Mouse (Mus musculus): ENCODE measurements around the gene Sh3gl3. TPM values are rescaled to one million over a fixed set of nuclear protein-coding genes. Genes with fewer than 3 reads are reported as not detected.

Sh3gl3 gene
- polyA plus RNA-seq, 1 experiment from 2014 or later: 25.7 TPM

- H3K27me3 ChIP-seq: no peaks in the 10 kb centered on the region
- WGBS: 81% methylated on average over 7 of the region's 7 CpGs
- H3K4me2 ChIP-seq: no peak overlapping the region
- H3K9me3 ChIP-seq: no peaks in the 10 kb centered on the region
- no peak overlapping the region for H3K9ac ChIP-seq (replicated peaks)
- no peak for ATAC-seq (ENCODE audit: insufficient number of reproducible peaks, insufficient read depth, low FRiP score, low TSS enrichment, low read depth)
- H3K4me1 ChIP-seq (replicated peaks): peaks cover 33% of the 10 kb centered on the region
- no peak overlapping the region for H3K27ac ChIP-seq
- H3K36me3 ChIP-seq: no peaks in the 10 kb centered on the region
- H3K4me3 ChIP-seq (replicated peaks): no peak overlapping the region
Measured at GRCm38 (mm10) chr7:82293441-82293840, 119.8 kb downstream of the Sh3gl3 start.

GRCm38 (mm10) chr7:82294083-82294482, 120.4 kb downstream of the Sh3gl3 start:
- WGBS: 61% methylated on average over 10 of the region's 10 CpGs
- Histone ChIP-seq H3K36me3 (no peaks in the 10 kb centered on the region), H3K27me3 (no peaks in the 10 kb centered on the region), H3K4me3 (replicated peaks) (no peak overlapping the region), H3K9ac (replicated peaks) (no peak overlapping the region), H3K27ac (no peak overlapping the region), H3K9me3 (no peaks in the 10 kb centered on the region), H3K4me2 (0 out of 2 replicates have a peak overlapping the region, but pooled peaks have one; percentile 8), H3K4me1 (replicated peaks) (peaks cover 33% of the 10 kb centered on the region)
- no peak for ATAC-seq (ENCODE audit: insufficient number of reproducible peaks, insufficient read depth, low FRiP score, low TSS enrichment, low read depth)

- 62% methylated on average over 2 of the region's 2 CpGs for WGBS
- H3K9me3 ChIP-seq: no peaks in the 10 kb centered on the region
- peaks cover 33% of the 10 kb centered on the region for H3K4me1 ChIP-seq (replicated peaks)
- H3K9ac ChIP-seq (replicated peaks): no peak overlapping the region
- no peak for ATAC-seq (ENCODE audit: insufficient number of reproducible peaks, insufficient read depth, low FRiP score, low TSS enrichment, low read depth)
- H3K36me3 ChIP-seq: no peaks in the 10 kb centered on the region
- H3K4me2 ChIP-seq: no peak overlapping the region
- no peak overlapping the region for H3K4me3 ChIP-seq (replicated peaks)
- H3K27ac ChIP-seq: 0 out of 2 replicates have a peak overlapping the region, but pooled peaks have one; percentile 45
- no peaks in the 10 kb centered on the region for H3K27me3 ChIP-seq
Measured at GRCm38 (mm10) chr7:82294611-82295010, 121.0 kb downstream of the Sh3gl3 start.

GRCm38 (mm10) chr7:82308398-82308797, 134.8 kb downstream of the Sh3gl3 start:
- Histone ChIP-seq H3K27me3 (no peaks in the 10 kb centered on the region; the same call in 1 of the 2 replicates), H3K36me3 (no peaks in the 10 kb centered on the region), H3K9me3 (no peaks in the 10 kb centered on the region), H3K4me2 (no peak overlapping the region), H3K27ac (no peak overlapping the region), H3K4me3 (replicated peaks) (no peak overlapping the region), H3K9ac (replicated peaks) (no peak overlapping the region), H3K4me1 (replicated peaks) (no peaks in the 10 kb centered on the region)
- 72% methylated on average over 4 of the region's 4 CpGs for WGBS
- no peak for ATAC-seq (ENCODE audit: insufficient number of reproducible peaks, insufficient read depth, low FRiP score, low TSS enrichment, low read depth)

- H3K9me3 ChIP-seq: no peaks in the 10 kb centered on the region
- no peak overlapping the region for H3K9ac ChIP-seq (replicated peaks)
- peaks cover 13% of the 10 kb centered on the region for H3K4me1 ChIP-seq (replicated peaks)
- WGBS: 70% methylated on average over 12 of the region's 12 CpGs
- no peak overlapping the region for H3K27ac ChIP-seq
- no peak overlapping the region for H3K4me2 ChIP-seq
- no peaks in the 10 kb centered on the region for H3K27me3 ChIP-seq
- no peaks in the 10 kb centered on the region for H3K36me3 ChIP-seq
- H3K4me3 ChIP-seq (replicated peaks): no peak overlapping the region
- ATAC-seq (ENCODE audit: insufficient number of reproducible peaks, insufficient read depth, low FRiP score, low TSS enrichment, low read depth): no peak
Measured at GRCm38 (mm10) chr7:82318515-82318914, 144.9 kb downstream of the Sh3gl3 start.

GRCm38 (mm10) chr7:82326616-82327015, 153.0 kb downstream of the Sh3gl3 start:
- no peak overlapping the region for H3K27ac ChIP-seq
- H3K9ac ChIP-seq (replicated peaks): no peak overlapping the region
- no peak overlapping the region for H3K4me2 ChIP-seq
- no peaks in the 10 kb centered on the region; the same call in none of the 2 replicates for H3K27me3 ChIP-seq
- no peaks in the 10 kb centered on the region for H3K36me3 ChIP-seq
- no peaks in the 10 kb centered on the region for H3K9me3 ChIP-seq
- H3K4me3 ChIP-seq (replicated peaks): no peak overlapping the region
- no peak for ATAC-seq (ENCODE audit: insufficient number of reproducible peaks, insufficient read depth, low FRiP score, low TSS enrichment, low read depth)
- 64% methylated on average over 1 of the region's 1 CpGs for WGBS
- H3K4me1 ChIP-seq (replicated peaks): no peaks in the 10 kb centered on the region

GRCm38 (mm10) chr7:82327201-82327600, 153.6 kb downstream of the Sh3gl3 start:
- no peak overlapping the region for H3K27ac ChIP-seq
- ATAC-seq (ENCODE audit: insufficient number of reproducible peaks, insufficient read depth, low FRiP score, low TSS enrichment, low read depth): no peak
- H3K9ac ChIP-seq (replicated peaks): no peak overlapping the region
- WGBS: 33% methylated on average over 4 of the region's 4 CpGs
- no peaks in the 10 kb centered on the region for H3K9me3 ChIP-seq
- no peak overlapping the region for H3K4me2 ChIP-seq
- no peaks in the 10 kb centered on the region for H3K36me3 ChIP-seq
- H3K4me3 ChIP-seq (replicated peaks): no peak overlapping the region
- no peaks in the 10 kb centered on the region for H3K4me1 ChIP-seq (replicated peaks)
- no peaks in the 10 kb centered on the region; the same call in none of the 2 replicates for H3K27me3 ChIP-seq

GRCm38 (mm10) chr7:82327881-82328280, 154.2 kb downstream of the Sh3gl3 start:
- ATAC-seq (ENCODE audit: insufficient number of reproducible peaks, insufficient read depth, low FRiP score, low TSS enrichment, low read depth): no peak
- WGBS: 68% methylated on average over 5 of the region's 5 CpGs
- Histone ChIP-seq H3K4me1 (replicated peaks) (0 out of 2 replicates have a peak, but pooled peaks cover 4% of the 10 kb centered on the region), H3K36me3 (no peaks in the 10 kb centered on the region), H3K9ac (replicated peaks) (no peak overlapping the region), H3K27ac (no peak overlapping the region), H3K4me3 (replicated peaks) (no peak overlapping the region), H3K4me2 (no peak overlapping the region), H3K9me3 (no peaks in the 10 kb centered on the region), H3K27me3 (no peaks in the 10 kb centered on the region; the same call in none of the 2 replicates)

- H3K27me3 ChIP-seq: peaks cover 18% of the 10 kb centered on the region
- ATAC-seq (ENCODE audit: insufficient number of reproducible peaks, insufficient read depth, low FRiP score, low TSS enrichment, low read depth): no peak
Measured at GRCm38 (mm10) chr7:82329831-82330230, 156.2 kb downstream of the Sh3gl3 start.

GRCm38 (mm10) chr7:82330860-82331259, 157.2 kb downstream of the Sh3gl3 start:
- Histone ChIP-seq H3K36me3 (no peaks in the 10 kb centered on the region), H3K9me3 (no peaks in the 10 kb centered on the region), H3K27ac (no peak overlapping the region), H3K4me3 (replicated peaks) (no peak overlapping the region), H3K4me1 (replicated peaks) (peaks cover 13% of the 10 kb centered on the region), H3K27me3 (peaks cover 28% of the 10 kb centered on the region), H3K4me2 (no peak overlapping the region), H3K9ac (replicated peaks) (no peak overlapping the region)
- no peak for ATAC-seq (ENCODE audit: insufficient number of reproducible peaks, insufficient read depth, low FRiP score, low TSS enrichment, low read depth)
- 66% methylated on average over 6 of the region's 6 CpGs for WGBS

More at GRCm38 (mm10) chr7:82329831-82330230, 156.2 kb downstream of the Sh3gl3 start:
- H3K4me3 ChIP-seq (replicated peaks): no peak overlapping the region
- H3K36me3 ChIP-seq: no peaks in the 10 kb centered on the region
- no peak overlapping the region for H3K27ac ChIP-seq
- no peaks in the 10 kb centered on the region for H3K9me3 ChIP-seq
- H3K4me2 ChIP-seq: no peak overlapping the region
- WGBS: 66% methylated on average over 4 of the region's 4 CpGs
- 0 out of 2 replicates have a peak, but pooled peaks cover 4% of the 10 kb centered on the region for H3K4me1 ChIP-seq (replicated peaks)
- H3K9ac ChIP-seq (replicated peaks): no peak overlapping the region

GRCm38 (mm10) chr7:82334000-82334399, 160.4 kb downstream of the Sh3gl3 start:
- 44% methylated on average over 1 of the region's 1 CpGs for WGBS
- Histone ChIP-seq H3K9ac (replicated peaks) (no peak overlapping the region), H3K36me3 (no peaks in the 10 kb centered on the region), H3K4me1 (replicated peaks) (peaks cover 22% of the 10 kb centered on the region), H3K27ac (no peak overlapping the region), H3K4me2 (no peak overlapping the region), H3K4me3 (replicated peaks) (no peak overlapping the region), H3K27me3 (peaks cover 59% of the 10 kb centered on the region), H3K9me3 (no peaks in the 10 kb centered on the region)
- no peak for ATAC-seq (ENCODE audit: insufficient number of reproducible peaks, insufficient read depth, low FRiP score, low TSS enrichment, low read depth)

All from limb, embryonic 12.5 days (tissue).